Mouse (Mus musculus) central nervous system, embryonic 11.5 days (tissue): ENCODE data around the gene Tomm40. TPM values are rescaled to one million over a fixed set of nuclear protein-coding genes. Genes with fewer than 3 reads are reported as not detected.

ENCODE experiments used
- polyA plus RNA-seq: library from polyadenylated mRNA; depleted of rRNA; stranded (reverse); fragments of >200 nt; gene quantifications from 2 replicates; pipeline ENCODE4 v1.2.3, GENCODE M21; 2012; rRNA removed

The Tomm40 gene
- 102 and 110 TPM in 2 replicates for polyA plus RNA-seq

GRCm38 (mm10) chr7:19715239-19716054 is at the start of gene Tomm40:
Gene Tomm40, minus strand, starts transcription at chr7:19715438.

GRCm38 (mm10) chr7:19750217-19751069 is 35.2 kb upstream of the Tomm40 start, which contains the start of gene Nectin2:
Gene Nectin2, minus strand, starts transcription at chr7:19750483.

GRCm38 (mm10) chr7:19698907-19699826 is 16.1 kb downstream of the Tomm40 start, which contains the start of gene Apoe:
Gene Apoe, minus strand, starts transcription at chr7:19699188.

GRCm38 (mm10) chr7:19691873-19692865 is 23.1 kb downstream of the Tomm40 start, which contains the start of gene Apoc1:
Gene Apoc1, minus strand, starts transcription at chr7:19692660.

GRCm38 (mm10) chr7:19681202-19681694 is 34.0 kb downstream of the Tomm40 start, which contains the start of the genes Gm44805 and Apoc4:
Gene Gm44805, minus strand, starts transcription at chr7:19681423.
Gene Apoc4, minus strand, starts transcription at chr7:19681479.

GRCm38 (mm10) chr7:19677872-19678271 is 37.4 kb downstream of the Tomm40 start, which contains the start of gene Apoc2:
Gene Apoc2, minus strand, starts transcription at chr7:19677941.

GRCm38 (mm10) chr7:19664955-19665841 is 50.0 kb downstream of the Tomm40 start, which contains the start of gene Clptm1:
Gene Clptm1, minus strand, starts transcription at chr7:19665033.

Other genes starting within 250 kb of the Tomm40 start
- 6.3 and 9.5 TPM in 2 replicates for gene Bloc1s3, start 207.1 kb downstream of the Tomm40 start, polyA plus RNA-seq
- 36.1 and 56.2 TPM in 2 replicates for gene Trappc6a, start 207.0 kb downstream of the Tomm40 start, polyA plus RNA-seq
- 0.10 and 0.15 TPM in 2 replicates for gene Nkpd1, start 197.6 kb downstream of the Tomm40 start, polyA plus RNA-seq
- gene Ppp1r37, start 152.4 kb downstream of the Tomm40 start, polyA plus RNA-seq = 59.4 and 66.9 TPM in 2 replicates
- 1.0 and 1.3 TPM in 2 replicates for gene Zfp296, start 138.2 kb downstream of the Tomm40 start, polyA plus RNA-seq
- 40.7 and 66.6 TPM in 2 replicates for gene Gemin7, start 137.8 kb downstream of the Tomm40 start, polyA plus RNA-seq
- 134 and 154 TPM in 2 replicates for gene Clasrp, start 111.0 kb downstream of the Tomm40 start, polyA plus RNA-seq
- gene Relb, start 86.0 kb downstream of the Tomm40 start, polyA plus RNA-seq = 2.4 and 4.4 TPM in 2 replicates
- gene Clptm1, start 50.4 kb downstream of the Tomm40 start, polyA plus RNA-seq = 36.8 and 58.8 TPM in 2 replicates
- gene Apoc2, start 37.5 kb downstream of the Tomm40 start, polyA plus RNA-seq = 4.6 and 11.0 TPM in 2 replicates
- gene Gm44805, start 34.0 kb downstream of the Tomm40 start, polyA plus RNA-seq = not detected in 2 replicates
- gene Apoc4, start 34.0 kb downstream of the Tomm40 start, polyA plus RNA-seq = 0.19 and 0.41 TPM in 2 replicates
- gene Apoc1, start 22.8 kb downstream of the Tomm40 start, polyA plus RNA-seq = 4.9 and 8.1 TPM in 2 replicates
- 198 and 270 TPM in 2 replicates for gene Apoe, start 16.2 kb downstream of the Tomm40 start, polyA plus RNA-seq
- 43.3 and 45.3 TPM in 2 replicates for gene Nectin2, start 35.0 kb upstream of the Tomm40 start, polyA plus RNA-seq
- 18.2 and 28.9 TPM in 2 replicates for gene Bcam, start 55.6 kb upstream of the Tomm40 start, polyA plus RNA-seq
- 0.34 and 0.46 TPM in 2 replicates for gene Cblc, start 81.4 kb upstream of the Tomm40 start, polyA plus RNA-seq
- gene Bcl3, start 107.3 kb upstream of the Tomm40 start, polyA plus RNA-seq = 0.60 and 1.0 TPM in 2 replicates
- gene Gm19345, start 136.6 kb upstream of the Tomm40 start, polyA plus RNA-seq = 0.24 and 0.29 TPM in 2 replicates
- not detected in 2 replicates for gene Ceacam16, start 145.9 kb upstream of the Tomm40 start, polyA plus RNA-seq
- gene Ceacam19, start 172.5 kb upstream of the Tomm40 start, polyA plus RNA-seq = not detected in 2 replicates
- gene Pvr, start 205.7 kb upstream of the Tomm40 start, polyA plus RNA-seq = 3.6 and 8.4 TPM in 2 replicates
- 0.06 and 0.12 TPM in 2 replicates for gene Igsf23, start 235.3 kb upstream of the Tomm40 start, polyA plus RNA-seq
- gene Ceacam20, start 250.0 kb upstream of the Tomm40 start, polyA plus RNA-seq = not detected in 2 replicates